Mouse (Mus musculus) B cell, adult 2 months (primary cell): Measurements from ENCODE around the gene Ndst2.

ENCODE experiments used
- DNase-seq, 2 experiments: peaks; one replicate each; pipeline ENCODE4 v3.0.0; 2022

The Ndst2 gene

DNA sequence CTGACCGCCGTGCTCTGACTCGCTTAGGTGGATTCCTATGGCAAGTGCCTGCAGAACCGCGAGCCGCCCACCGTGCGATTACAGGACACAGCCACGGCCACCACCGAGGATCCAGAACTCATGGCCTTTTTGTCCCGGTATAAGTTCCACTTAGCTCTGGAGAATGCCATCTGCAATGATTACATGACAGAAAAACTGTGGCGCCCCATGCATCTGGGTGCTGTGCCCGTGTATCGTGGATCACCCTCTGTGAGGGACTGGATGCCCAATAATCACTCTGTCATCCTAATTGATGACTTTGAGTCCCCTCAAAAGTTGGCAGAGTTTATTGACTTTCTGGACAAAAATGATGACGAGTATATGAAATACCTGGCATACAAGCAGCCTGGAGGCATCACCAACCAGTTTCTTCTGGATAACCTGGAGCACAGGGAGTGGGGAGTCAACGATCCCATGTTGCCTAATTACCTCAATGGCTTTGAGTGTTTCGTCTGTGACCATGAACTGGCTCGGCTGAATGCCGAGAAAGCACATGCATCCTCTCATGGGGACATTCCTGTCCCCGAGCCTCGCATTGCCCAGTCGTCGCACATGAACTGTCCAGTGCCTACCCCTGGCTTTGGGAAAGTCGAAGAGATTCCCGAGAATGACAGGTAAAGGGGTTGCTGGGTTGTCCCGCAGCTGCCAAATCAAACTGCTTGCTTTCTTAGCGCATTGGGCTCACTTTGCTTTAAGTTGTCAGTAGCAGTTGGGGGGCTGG is 38.4 kb downstream of the Ndst2 start:
- peak in 1 of 2 experiments; percentile 17 for DNase-seq

DNA sequence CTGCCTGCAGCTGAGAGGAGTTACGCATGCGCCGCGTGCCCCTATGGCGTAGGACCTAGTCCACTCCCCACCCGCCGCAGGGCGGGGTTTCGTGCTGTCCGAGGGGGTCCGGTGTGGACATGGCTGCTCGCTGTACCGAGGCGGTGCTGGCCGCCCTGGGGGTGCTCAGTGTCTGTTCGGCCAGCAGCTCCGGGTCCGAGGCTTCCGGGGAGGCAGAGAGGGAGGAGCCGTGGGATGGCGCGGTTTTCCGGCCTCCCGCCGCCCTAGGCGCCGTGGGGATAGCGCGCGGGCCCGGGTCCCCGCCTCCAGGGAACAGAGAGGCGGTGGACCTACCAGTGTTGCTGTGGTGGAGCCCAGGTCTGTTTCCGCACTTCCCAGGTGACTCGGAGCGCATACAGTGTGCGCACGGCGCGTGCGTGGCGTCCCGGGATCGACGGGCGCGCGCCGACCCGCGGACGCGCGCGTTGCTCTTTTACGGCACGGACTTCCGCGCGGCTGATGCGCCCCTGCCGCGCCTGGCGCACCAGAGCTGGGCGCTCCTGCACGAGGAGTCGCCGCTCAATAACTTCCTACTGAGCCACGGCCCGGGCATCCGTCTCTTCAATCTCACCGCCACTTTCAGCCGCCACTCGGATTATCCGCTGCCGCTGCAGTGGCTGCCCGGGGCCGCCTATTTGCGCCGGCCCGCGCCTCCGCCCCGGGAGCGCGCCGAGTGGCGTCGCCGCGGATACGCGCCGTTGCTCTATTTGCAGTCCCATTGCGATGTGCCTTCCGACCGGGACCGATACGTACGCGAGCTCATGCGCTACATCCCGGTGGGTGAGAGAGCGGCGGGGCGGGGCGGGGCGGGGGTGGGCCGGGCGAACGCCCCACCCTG is 39.2 kb downstream of the Ndst2 start, which contains the start of gene Fut11:
Gene Fut11, plus strand, starts transcription at position 85 of the 877 bp plus-strand sequence.
- peak; percentile 80 to 83 for DNase-seq

DNA sequence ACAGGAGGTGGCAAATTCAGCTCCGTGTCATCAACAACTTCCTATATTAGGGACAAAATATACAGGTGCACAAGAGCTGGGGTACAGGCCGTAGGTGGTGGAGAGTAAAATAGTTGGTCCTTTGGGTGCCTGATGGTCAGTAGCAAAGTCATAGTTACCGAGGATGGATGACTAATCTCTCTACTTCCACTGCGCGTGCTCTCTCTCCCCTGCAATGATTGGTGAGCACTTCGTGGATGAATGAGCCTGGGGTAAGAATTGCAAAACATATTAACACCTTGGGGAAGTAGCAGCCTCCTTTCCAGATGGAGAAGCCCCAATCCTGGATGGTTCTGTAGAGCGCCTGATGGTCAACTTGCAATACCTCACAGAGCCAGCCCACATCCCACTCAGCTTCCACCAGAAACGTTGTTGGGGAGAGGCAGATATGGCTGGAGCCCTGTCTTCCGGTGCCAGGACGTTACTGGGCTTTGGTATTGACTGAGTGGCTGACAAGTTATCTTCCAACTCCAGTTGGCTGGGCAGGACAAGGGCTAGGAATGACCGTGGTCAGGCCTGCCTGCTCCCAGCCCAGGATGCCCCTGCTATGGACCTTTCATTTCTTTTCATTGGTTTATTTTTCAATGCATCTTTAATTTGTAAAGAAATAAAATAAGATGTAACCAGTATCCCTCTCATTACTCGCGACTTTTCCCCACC is 40.0 kb downstream of the Ndst2 start:
- DNase-seq: peak in 1 of 2 experiments; percentile 23

DNA sequence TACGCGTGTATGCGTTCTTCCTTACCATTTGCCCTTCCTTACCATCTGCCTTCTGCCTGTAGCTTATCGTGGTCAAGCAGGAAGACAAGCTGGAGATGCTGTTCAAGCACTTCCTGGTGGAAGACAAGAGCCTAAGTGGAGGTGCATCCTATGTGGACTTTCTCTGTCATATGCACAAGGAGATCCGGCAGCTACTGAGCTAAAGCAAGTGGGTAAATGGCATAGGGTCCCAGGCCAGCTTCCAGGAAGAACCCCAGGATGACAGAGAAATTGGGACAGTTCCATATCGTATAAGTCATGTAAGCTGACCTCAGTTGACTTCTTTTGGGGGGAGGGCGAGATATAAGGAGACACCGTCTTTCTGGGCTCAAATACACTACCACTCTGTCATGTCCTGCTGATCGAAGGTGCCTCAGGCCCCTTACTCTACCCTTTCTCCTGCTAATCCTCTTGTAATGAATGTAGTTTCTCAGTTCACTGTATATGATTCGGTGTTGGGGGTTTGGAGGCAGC is 40.7 kb downstream of the Ndst2 start:
- no peak for DNase-seq

DNA sequence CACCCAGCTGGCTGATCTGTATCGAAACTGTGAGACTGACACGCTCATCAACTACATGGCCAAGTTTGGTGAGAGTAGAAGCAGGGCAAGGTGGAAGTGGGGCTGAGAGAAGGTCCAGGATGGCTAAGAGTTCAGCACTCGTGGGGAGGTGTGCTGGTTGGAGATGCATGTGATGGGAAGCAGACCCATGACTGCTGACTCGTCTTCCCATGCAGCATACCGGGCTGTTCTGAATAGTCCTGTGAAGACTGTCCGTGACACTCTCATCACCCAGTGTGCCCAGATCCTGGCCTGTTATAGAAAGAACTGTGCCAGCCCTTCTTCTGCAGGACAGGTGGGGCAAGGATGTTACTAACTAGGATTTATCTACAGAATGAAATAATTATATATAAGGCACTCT is 42.6 kb downstream of the Ndst2 start:
- DNase-seq: no peak

DNA sequence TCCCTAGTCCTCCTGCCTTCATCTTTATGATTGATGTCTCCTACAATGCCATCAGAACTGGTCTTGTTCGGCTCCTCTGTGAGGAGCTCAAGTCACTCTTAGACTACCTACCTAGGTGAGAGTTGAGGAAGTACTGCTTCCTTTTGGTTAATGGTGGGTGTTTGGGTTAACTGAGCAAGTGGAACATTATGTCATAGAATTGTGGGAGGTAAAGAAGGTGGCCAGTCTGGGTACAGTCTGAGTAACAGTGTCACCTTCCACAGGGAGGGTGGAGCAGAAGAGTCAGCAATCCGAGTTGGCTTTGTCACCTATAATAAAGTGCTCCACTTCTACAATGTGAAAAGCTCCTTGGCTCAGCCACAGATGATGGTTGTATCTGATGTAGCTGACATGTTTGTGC is 45.4 kb downstream of the Ndst2 start:
- DNase-seq: peak; percentile 29 to 35

DNA sequence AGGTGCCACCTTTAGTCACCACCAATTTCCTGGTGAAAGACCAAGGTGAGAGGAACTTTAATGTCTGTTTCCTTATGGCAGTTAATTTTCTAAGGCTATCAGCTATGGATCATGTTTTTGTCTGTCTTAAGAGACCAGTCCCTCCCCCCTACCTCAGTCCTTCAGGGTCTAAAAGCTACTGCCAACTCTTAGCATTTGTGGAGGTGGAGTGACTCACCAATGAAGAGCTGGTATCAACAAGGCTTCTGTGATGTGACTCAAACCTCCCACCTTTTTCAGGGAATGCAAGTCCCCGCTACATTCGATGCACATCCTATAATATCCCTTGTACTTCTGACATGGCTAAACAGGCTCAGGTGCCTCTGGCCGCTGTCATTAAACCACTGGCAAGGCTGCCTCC is 47.8 kb downstream of the Ndst2 start:
- no peak for DNase-seq

DNA sequence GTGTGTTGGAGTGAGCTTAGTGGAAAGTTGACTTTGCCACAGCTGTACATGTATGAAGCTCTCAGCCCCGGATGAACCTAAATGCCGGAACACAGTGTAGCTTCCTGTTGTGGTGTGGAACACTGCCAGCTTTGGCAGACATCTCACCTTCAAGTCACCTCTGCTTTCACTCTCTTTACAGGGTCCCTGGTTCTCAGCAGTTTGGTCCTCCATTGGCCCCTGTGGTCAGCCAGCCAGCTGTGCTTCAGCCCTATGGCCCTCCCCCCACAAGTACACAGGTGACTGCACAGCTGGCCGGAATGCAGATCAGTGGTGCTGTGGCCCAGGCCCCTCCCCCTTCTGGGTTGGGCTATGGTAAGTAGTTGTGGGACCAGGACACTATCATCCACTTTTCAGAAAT is 51.9 kb downstream of the Ndst2 start:
- DNase-seq: peak; percentile 64 to 65

DNA sequence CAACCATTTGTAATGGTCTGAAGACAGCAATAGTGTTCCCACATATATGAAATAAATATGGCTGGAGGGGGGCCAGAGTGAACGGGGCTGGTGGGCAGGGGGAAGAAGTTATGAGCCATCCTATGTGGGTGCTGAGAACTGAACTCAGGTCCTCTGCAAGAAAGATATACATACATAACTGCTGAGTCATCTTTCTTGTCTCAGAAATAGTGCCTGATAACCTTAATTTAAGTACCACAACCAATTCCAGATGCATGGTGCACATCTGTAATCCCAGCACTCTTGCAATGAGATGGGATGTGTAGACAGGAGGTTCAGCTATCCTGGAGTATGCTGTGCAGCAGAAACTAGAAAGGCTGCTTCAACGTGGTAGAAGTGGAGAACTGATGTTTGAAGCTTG is 52.6 kb downstream of the Ndst2 start:
- no peak for DNase-seq

DNA sequence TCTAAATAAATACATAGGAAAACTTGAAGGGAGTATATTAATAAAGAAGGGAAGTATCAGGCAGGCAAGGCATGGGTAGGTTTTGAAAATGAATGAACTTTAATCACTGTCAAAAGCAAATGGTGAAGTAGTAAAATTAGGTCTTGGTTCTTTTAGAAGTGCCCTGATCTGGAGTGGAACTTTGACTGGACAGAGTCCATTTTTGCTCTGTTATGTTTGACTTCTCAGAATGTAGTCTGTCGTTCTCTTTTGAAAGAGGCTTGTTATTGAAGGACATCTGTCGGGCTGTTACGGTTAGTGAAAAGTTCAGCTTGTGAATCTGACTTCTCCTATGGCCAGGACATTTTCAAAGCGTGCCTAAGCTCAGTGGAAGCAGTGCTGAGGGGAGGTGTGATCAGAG is 56.5 kb downstream of the Ndst2 start:
- DNase-seq: no peak

DNA sequence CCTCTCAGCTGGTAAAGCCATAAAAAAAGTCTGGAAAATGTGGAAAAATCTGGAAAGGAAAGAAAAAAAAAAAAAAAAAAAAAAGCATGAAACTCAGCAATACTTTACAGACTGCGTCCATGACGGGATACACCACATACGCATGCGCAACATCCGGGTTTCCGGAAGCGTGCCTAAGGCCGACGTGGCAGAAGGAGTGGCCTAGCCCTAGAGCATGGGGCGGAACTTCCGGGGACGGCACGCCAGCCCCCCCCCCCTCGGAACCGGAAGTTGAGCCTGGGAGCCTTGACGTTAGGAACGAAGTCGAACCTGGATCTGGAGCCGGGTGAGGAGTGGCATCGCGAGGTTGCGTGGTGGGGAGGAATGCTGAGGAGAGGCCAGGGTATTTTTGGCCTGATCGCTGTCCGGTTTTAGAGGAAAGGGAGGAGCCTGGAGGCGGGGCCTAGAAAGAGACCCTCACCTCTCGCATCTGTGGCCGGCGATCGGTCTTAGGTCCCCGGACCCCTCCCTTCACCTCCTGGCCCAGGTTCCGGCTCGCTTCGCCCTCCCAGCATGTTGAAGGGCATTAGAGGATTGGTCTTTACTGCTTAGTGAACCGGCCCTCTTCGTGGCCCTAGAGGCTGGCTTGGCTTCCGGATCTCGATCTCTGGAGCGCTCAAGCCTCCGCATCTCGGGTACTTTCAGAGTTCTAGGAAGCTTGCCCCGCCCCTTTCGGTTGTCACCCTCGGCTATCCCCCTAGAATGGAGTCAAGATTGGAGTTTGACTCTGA is 60.1 kb downstream of the Ndst2 start, which contains the start of gene Sec24c:
Gene Sec24c, plus strand, starts transcription at position 245 of the 770 bp plus-strand sequence.
- peak; percentile 97 for DNase-seq

DNA sequence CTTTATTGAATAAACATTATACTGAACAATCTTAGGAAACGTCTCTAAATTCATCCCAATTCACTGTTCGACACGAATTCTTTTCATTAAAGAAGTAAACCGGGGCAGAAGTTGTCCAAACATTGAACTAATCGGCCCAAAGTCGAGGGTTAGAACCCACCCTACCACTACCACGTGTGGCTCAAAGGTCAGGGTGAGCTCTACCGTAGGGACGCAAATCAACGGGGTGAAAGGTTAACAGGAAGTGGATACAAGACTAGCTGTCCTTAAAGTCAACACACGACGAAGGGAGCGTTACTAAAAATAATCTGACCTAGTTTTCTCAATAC is 60.7 kb downstream of the Ndst2 start:
- DNase-seq: peak in 1 of 2 experiments; percentile 45
